Mouse (Mus musculus): ENCODE measurements around the gene Tle4.

Gene Tle4

GRCm38 (mm10) chr19:14532861-14533260 lies 65.0 kb downstream of the Tle4 start:
- DNase-seq (ENCODE audit: low read depth, low spot score), result no peak

- no peak for DNase-seq (ENCODE audit: low read depth, low spot score)
Measured at GRCm38 (mm10) chr19:14520098-14520802, 77.6 kb downstream of the Tle4 start.

- DNase-seq (ENCODE audit: low read depth, low spot score), result no peak
Measured at GRCm38 (mm10) chr19:14519186-14519585, 78.7 kb downstream of the Tle4 start.

GRCm38 (mm10) chr19:14518438-14519044 lies 79.3 kb downstream of the Tle4 start:
- no peak for DNase-seq (ENCODE audit: low read depth, low spot score)

- DNase-seq (ENCODE audit: low read depth, low spot score), result no peak
Measured at GRCm38 (mm10) chr19:14516420-14516819, 81.4 kb downstream of the Tle4 start.

- DNase-seq (ENCODE audit: low read depth, low spot score), result no peak
Measured at GRCm38 (mm10) chr19:14508819-14509218, 89.0 kb downstream of the Tle4 start.

- DNase-seq (ENCODE audit: low read depth, low spot score), result no peak
Measured at GRCm38 (mm10) chr19:14507911-14508310, 89.9 kb downstream of the Tle4 start.

GRCm38 (mm10) chr19:14506875-14507670 lies 90.8 kb downstream of the Tle4 start:
- DNase-seq (ENCODE audit: low read depth, low spot score), result no peak

GRCm38 (mm10) chr19:14505885-14506548 lies 91.8 kb downstream of the Tle4 start:
- DNase-seq (ENCODE audit: low read depth, low spot score), result no peak

GRCm38 (mm10) chr19:14505401-14505800 lies 92.5 kb downstream of the Tle4 start:
- no peak for DNase-seq (ENCODE audit: low read depth, low spot score)

- no peak for DNase-seq (ENCODE audit: low read depth, low spot score)
Measured at GRCm38 (mm10) chr19:14503862-14504261, 94.0 kb downstream of the Tle4 start.

GRCm38 (mm10) chr19:14502234-14502633 lies 95.6 kb downstream of the Tle4 start:
- DNase-seq (ENCODE audit: low read depth, low spot score), result no peak

- no peak for DNase-seq (ENCODE audit: low read depth, low spot score)
Measured at GRCm38 (mm10) chr19:14499835-14500425, 97.9 kb downstream of the Tle4 start.

- no peak for DNase-seq (ENCODE audit: low read depth, low spot score)
Measured at GRCm38 (mm10) chr19:14493047-14493446, 104.8 kb downstream of the Tle4 start.

- DNase-seq (ENCODE audit: low read depth, low spot score), result no peak
Measured at GRCm38 (mm10) chr19:14487180-14487579, 110.7 kb downstream of the Tle4 start.

GRCm38 (mm10) chr19:14485176-14485575 lies 112.7 kb downstream of the Tle4 start:
- no peak for DNase-seq (ENCODE audit: low read depth, low spot score)

GRCm38 (mm10) chr19:14482562-14483138 lies 115.2 kb downstream of the Tle4 start:
- DNase-seq (ENCODE audit: low read depth, low spot score), result no peak

GRCm38 (mm10) chr19:14481796-14482561 lies 115.9 kb downstream of the Tle4 start:
- no peak for DNase-seq (ENCODE audit: low read depth, low spot score)

- DNase-seq (ENCODE audit: low read depth, low spot score), result no peak
Measured at GRCm38 (mm10) chr19:14479711-14480110, 118.1 kb downstream of the Tle4 start.

- DNase-seq (ENCODE audit: low read depth, low spot score), result no peak
Measured at GRCm38 (mm10) chr19:14469325-14469724, 128.5 kb downstream of the Tle4 start.

- no peak for DNase-seq (ENCODE audit: low read depth, low spot score)
Measured at GRCm38 (mm10) chr19:14468733-14469132, 129.1 kb downstream of the Tle4 start.
